Mouse (Mus musculus) cortical plate, adult 2 months (tissue): Measurements from ENCODE around the gene Gfi1.

Experiments used
- CTCF ChIP-seq: fragments of 200-500 bp; IDR thresholded peaks from 2 replicates; pipeline ENCODE4 v1.5.1; 2011; ENCODE audit warnings: mild to moderate bottlenecking, control low read depth, low read length; ENCODE audit not compliant: insufficient read depth; ENCODE audit errors: extremely low read depth
- POLR2A ChIP-seq: fragments of 200-500 bp; IDR thresholded peaks from 2 replicates; pipeline ENCODE4 v1.6.1; 2011; ENCODE audit warnings: mild to moderate bottlenecking, low read length, control low read depth; ENCODE audit not compliant: insufficient read depth; ENCODE audit errors: extremely low read depth

GRCm38 (mm10) chr5:107722661-107723532 lies 2.9 kb downstream of the Gfi1 start:
- TF ChIP-seq CTCF (no peak), POLR2A (no peak)
